Mouse (Mus musculus): ENCODE data around the gene Enc1. TPM values are rescaled to one million over a fixed set of nuclear protein-coding genes. Genes with fewer than 3 reads are reported as not detected.

Enc1 gene
- polyA plus RNA-seq, 1 experiment from 2014 or later, result 3.5 TPM

GRCm38 (mm10) chr13:97220022-97220421 is 20.9 kb upstream of the Enc1 start:
- Histone ChIP-seq H3K4me3 (ENCODE audit: low read depth, low read length) (no peak overlapping the region), H3K9me3 (ENCODE audit: control insufficient read depth, low read length) (no peaks in the 10 kb centered on the region), H3K4me1 (replicated peaks; ENCODE audit: control insufficient read depth, insufficient read depth) (no peaks in the 10 kb centered on the region), H3K4me2 (replicated peaks; ENCODE audit: low read depth) (no peak overlapping the region), H3K27me3 (ENCODE audit: control insufficient read depth, insufficient read depth, low read length) (no peaks in the 10 kb centered on the region), H3K36me3 (ENCODE audit: control insufficient read depth, insufficient read depth, low read length) (no peaks in the 10 kb centered on the region), H3K9ac (ENCODE audit: low read length) (no peak overlapping the region), H3K27ac (replicated peaks) (no peak overlapping the region)
- ATAC-seq (ENCODE audit: low FRiP score, low TSS enrichment) (no peak), DNase-seq (ENCODE audit: low spot score) (no peak)
- 86% methylated on average over 3 of the region's 3 CpGs for WGBS
- TF ChIP-seq EP300 (optimal IDR thresholded peaks at IDR 0.05) (no peak), CTCF (IDR thresholded peaks at IDR 0.05; ENCODE audit: low read depth) (no peak)

DNA sequence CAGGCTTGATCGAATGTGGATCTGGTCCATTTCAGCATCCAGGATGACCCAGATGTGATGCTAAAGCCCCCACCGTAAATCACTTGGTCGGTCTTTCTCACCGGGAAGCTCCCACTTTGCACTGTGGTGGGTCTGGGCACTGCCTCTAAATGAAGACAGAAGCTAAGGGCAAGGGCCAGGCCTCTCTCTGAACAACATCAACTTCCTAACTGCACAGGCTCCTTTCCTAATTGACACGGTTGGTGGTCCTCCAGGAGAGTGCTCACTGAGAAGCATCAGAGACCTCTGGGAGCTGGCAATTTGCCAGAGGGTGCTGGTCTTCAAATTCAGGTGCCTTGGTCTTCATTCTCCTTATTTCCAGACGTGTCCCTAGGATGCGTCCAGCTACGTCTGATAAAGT is 17.0 kb upstream of the Enc1 start:
- H3K36me3 ChIP-seq (ENCODE audit: control insufficient read depth, insufficient read depth, low read length), result no peaks in the 10 kb centered on the region
- no peak overlapping the region for H3K4me2 ChIP-seq (replicated peaks; ENCODE audit: low read depth)
- no peak overlapping the region for H3K27ac ChIP-seq (replicated peaks)
- H3K9ac ChIP-seq (ENCODE audit: low read length), result no peak overlapping the region
- 76% methylated on average over 8 of the region's 8 CpGs for WGBS
- TF ChIP-seq CTCF (IDR thresholded peaks at IDR 0.05; ENCODE audit: low read depth) (no peak), EP300 (optimal IDR thresholded peaks at IDR 0.05) (no peak)
- DNase-seq (ENCODE audit: low spot score) (no peak), ATAC-seq (ENCODE audit: low FRiP score, low TSS enrichment) (no peak)
- H3K4me3 ChIP-seq (ENCODE audit: low read depth, low read length), result no peak overlapping the region
- H3K9me3 ChIP-seq (ENCODE audit: control insufficient read depth, low read length), result no peaks in the 10 kb centered on the region
- no peaks in the 10 kb centered on the region for H3K4me1 ChIP-seq (replicated peaks; ENCODE audit: control insufficient read depth, insufficient read depth)
- H3K27me3 ChIP-seq (ENCODE audit: control insufficient read depth, insufficient read depth, low read length), result no peaks in the 10 kb centered on the region

GRCm38 (mm10) chr13:97224341-97224982 is 16.4 kb upstream of the Enc1 start:
- TF ChIP-seq CTCF (IDR thresholded peaks at IDR 0.05; ENCODE audit: low read depth) (no peak), EP300 (optimal IDR thresholded peaks at IDR 0.05) (no peak)

DNA sequence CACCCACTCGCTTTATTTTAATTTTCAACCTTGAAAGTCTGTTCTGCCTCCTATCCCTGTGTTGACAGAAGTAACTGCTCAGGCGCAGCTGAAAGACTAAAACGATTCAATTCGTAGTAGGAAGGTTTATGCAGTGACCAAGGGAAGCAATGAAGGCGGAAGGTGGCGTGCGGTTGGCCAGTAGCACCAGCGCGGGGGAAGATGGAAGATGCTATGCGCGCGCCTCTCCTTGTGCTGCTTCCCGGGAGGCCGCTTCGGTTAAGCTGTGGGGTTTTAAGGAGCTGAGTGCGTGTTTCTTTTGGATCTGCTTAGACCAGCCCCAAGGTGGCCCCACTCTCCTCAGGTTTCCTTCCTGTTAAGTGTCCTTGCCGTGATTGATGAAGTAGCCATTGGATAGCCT is 15.8 kb upstream of the Enc1 start:
- Histone ChIP-seq H3K4me1 (replicated peaks; ENCODE audit: control insufficient read depth, insufficient read depth) (no peaks in the 10 kb centered on the region), H3K4me3 (ENCODE audit: low read depth, low read length) (no peak overlapping the region), H3K27me3 (ENCODE audit: control insufficient read depth, insufficient read depth, low read length) (no peaks in the 10 kb centered on the region), H3K36me3 (ENCODE audit: control insufficient read depth, insufficient read depth, low read length) (no peaks in the 10 kb centered on the region), H3K9me3 (ENCODE audit: control insufficient read depth, low read length) (no peaks in the 10 kb centered on the region), H3K4me2 (replicated peaks; ENCODE audit: low read depth) (no peak overlapping the region; the same call in 1 of the 2 replicates), H3K9ac (ENCODE audit: low read length) (no peak overlapping the region), H3K27ac (replicated peaks) (no peak overlapping the region)
- ATAC-seq (ENCODE audit: low FRiP score, low TSS enrichment) (no peak), DNase-seq (ENCODE audit: low spot score) (no peak)
- TF ChIP-seq EP300 (optimal IDR thresholded peaks at IDR 0.05), result no peak
- no peak for TF ChIP-seq CTCF (IDR thresholded peaks at IDR 0.05; ENCODE audit: low read depth)
- WGBS, result 51% methylated on average over 17 of the region's 17 CpGs

More at GRCm38 (mm10) chr13:97224341-97224982, 16.4 kb upstream of the Enc1 start:
- Histone ChIP-seq H3K4me3 (ENCODE audit: low read depth, low read length) (no peak overlapping the region), H3K4me1 (replicated peaks; ENCODE audit: control insufficient read depth, insufficient read depth) (no peaks in the 10 kb centered on the region), H3K4me2 (replicated peaks; ENCODE audit: low read depth) (no peak overlapping the region), H3K27ac (replicated peaks) (no peak overlapping the region), H3K27me3 (ENCODE audit: control insufficient read depth, insufficient read depth, low read length) (no peaks in the 10 kb centered on the region), H3K9me3 (ENCODE audit: control insufficient read depth, low read length) (no peaks in the 10 kb centered on the region), H3K36me3 (ENCODE audit: control insufficient read depth, insufficient read depth, low read length) (no peaks in the 10 kb centered on the region), H3K9ac (ENCODE audit: low read length) (no peak overlapping the region)
- ATAC-seq (ENCODE audit: low FRiP score, low TSS enrichment) (no peak), DNase-seq (ENCODE audit: low spot score) (no peak)
- WGBS, result 54% methylated on average over 10 of the region's 10 CpGs

- Histone ChIP-seq H3K4me2 (replicated peaks; ENCODE audit: low read depth) (no peak overlapping the region), H3K4me3 (ENCODE audit: low read depth, low read length) (no peak overlapping the region), H3K36me3 (ENCODE audit: control insufficient read depth, insufficient read depth, low read length) (no peaks in the 10 kb centered on the region), H3K27me3 (ENCODE audit: control insufficient read depth, insufficient read depth, low read length) (no peaks in the 10 kb centered on the region), H3K9ac (ENCODE audit: low read length) (no peak overlapping the region), H3K4me1 (replicated peaks; ENCODE audit: control insufficient read depth, insufficient read depth) (no peaks in the 10 kb centered on the region), H3K27ac (replicated peaks) (no peak overlapping the region), H3K9me3 (ENCODE audit: control insufficient read depth, low read length) (no peaks in the 10 kb centered on the region)
- ATAC-seq (ENCODE audit: low FRiP score, low TSS enrichment), result no peak
- no peak for DNase-seq (ENCODE audit: low spot score)
- TF ChIP-seq CTCF (IDR thresholded peaks at IDR 0.05; ENCODE audit: low read depth), result no peak
- TF ChIP-seq EP300 (optimal IDR thresholded peaks at IDR 0.05), result no peak
- 88% methylated on average over 3 of the region's 3 CpGs for WGBS
These were observed 13.1 kb upstream of the Enc1 start for GRCm38 (mm10) chr13:97227795-97228194.

DNA sequence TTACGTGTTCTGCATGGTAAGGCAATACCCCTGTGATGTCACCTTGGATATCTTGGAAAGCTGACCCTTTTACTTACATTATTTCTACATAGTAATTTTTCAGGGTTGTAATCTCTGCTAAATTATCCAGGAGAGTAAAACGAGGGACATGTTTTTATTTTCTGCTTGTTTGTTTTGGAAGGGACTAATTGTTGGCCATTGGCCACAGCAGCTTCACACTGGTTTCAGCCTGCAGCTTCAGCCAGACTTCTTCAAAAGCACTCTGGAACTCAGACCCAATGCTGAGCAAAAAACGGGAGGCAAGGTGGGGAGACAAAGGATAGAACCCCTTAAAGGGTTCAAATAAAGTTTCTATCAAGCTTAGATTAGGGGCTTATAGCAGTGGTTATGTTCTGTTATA is 10.8 kb upstream of the Enc1 start:
- TF ChIP-seq CTCF (IDR thresholded peaks at IDR 0.05; ENCODE audit: low read depth) (no peak), EP300 (optimal IDR thresholded peaks at IDR 0.05) (no peak)

More for the DNA sequence above, 10.8 kb upstream of the Enc1 start:
- H3K27ac ChIP-seq (replicated peaks), result no peak overlapping the region
- H3K4me2 ChIP-seq (replicated peaks; ENCODE audit: low read depth), result no peak overlapping the region
- no peaks in the 10 kb centered on the region for H3K9me3 ChIP-seq (ENCODE audit: control insufficient read depth, low read length)
- no peak overlapping the region for H3K4me3 ChIP-seq (ENCODE audit: low read depth, low read length)
- H3K36me3 ChIP-seq (ENCODE audit: control insufficient read depth, insufficient read depth, low read length), result no peaks in the 10 kb centered on the region
- H3K4me1 ChIP-seq (replicated peaks; ENCODE audit: control insufficient read depth, insufficient read depth), result no peaks in the 10 kb centered on the region
- ATAC-seq (ENCODE audit: low FRiP score, low TSS enrichment) (no peak), DNase-seq (ENCODE audit: low spot score) (no peak)
- H3K27me3 ChIP-seq (ENCODE audit: control insufficient read depth, insufficient read depth, low read length), result no peaks in the 10 kb centered on the region
- 66% methylated on average over 3 of the region's 3 CpGs for WGBS
- no peak overlapping the region for H3K9ac ChIP-seq (ENCODE audit: low read length)

Data from stomach, postnatal 0 days (tissue).